Mouse (Mus musculus) ovary, postnatal 10 days (tissue): ENCODE results near the gene Hes7.

Source experiments
- DNase-seq: peaks from one replicate; pipeline ENCODE4 v3.0.0; 2022; ENCODE audit warnings: low spot score

Gene Hes7

GRCm38 (mm10) chr11:69119446-69120155 lies 603 bp upstream of the Hes7 start:
- DNase-seq, result no peak

DNA sequence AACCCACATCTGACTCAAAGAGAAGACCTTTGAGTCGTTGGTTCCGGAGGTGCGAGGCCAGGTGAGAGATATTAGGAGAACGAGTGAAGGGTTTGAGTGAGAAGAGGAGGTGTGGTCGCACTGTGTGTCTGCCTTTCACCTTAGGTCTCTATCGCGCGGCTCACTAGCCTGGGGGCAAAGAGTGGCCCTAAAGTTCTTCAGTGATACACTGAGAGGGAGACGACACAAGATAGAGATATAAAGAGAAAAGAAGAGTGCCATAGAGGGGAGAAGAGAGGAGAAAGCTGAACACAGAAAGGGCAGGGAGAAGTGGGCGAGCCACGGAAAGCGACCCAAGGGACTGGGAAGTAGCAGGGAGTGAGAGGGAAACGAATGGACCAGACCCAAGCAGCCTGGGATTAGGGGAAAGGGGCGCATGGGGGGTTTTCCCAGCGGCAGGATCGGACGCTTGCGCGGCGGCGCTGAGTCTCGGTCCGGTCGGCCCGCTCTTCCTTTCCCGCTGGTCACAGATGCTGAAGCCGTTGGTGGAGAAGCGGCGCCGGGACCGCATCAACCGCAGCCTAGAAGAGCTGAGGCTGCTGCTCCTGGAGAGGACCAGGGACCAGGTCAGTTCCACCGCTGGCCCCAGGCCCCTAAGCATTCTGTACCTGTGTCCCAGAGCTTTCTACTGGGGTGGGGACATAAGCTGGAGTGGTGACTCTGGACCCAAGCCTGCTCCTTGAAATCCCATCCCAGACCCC lies 967 bp downstream of the Hes7 start:
- no peak for DNase-seq

DNA sequence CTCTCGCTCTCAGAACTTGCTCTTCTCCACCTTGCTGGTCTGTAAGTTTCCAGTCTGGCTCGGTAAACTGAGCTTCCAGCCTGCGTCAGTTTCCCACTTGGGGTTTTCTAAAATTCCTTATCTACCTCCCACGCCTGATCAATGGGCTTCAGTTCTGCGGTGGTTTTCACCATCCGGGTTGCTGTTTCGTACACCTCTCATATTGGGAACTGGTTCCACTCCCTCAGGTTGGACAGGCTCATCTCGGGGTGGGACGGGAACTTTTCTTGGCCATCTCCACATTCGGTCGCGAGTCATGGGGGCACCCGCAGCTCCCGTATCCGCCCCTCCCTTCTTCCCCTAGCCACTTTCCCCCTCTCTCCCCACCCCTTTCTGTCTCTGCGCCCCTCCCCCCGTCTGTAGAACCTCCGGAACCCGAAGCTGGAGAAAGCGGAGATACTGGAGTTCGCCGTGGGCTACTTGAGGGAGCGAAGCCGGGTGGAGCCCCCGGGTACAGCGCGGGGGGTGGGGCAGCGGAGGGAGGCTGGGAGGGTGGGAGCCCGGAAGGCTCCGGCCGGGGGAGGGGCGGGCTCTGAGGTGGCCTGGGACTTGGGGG lies 1.6 kb downstream of the Hes7 start:
- DNase-seq, result no peak

DNA sequence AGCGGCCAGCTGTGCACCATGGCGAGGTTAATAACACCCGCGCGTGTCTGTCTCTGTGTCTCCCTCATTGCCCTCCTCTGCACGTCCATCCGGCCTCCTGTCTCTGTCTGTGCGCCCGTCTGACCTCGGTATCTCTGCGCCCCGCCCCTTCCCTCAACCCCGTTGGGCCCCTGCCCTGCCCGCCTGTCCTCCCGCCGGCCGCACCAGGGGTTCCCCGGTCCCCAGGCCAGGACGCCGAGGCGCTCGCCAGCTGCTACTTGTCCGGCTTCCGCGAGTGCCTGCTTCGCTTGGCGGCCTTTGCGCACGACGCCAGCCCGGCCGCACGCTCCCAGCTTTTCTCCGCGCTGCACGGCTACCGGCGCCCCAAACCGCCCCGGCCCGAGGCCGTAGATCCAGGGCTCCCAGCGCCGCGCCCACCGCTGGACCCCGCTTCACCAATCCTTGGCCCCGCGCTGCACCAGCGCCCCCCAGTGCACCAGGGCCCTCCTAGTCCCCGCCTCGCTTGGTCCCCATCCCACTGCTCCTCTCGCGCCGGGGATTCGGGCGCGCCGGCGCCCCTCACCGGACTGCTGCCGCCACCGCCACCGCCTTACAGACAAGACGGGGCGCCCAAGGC lies 2.2 kb downstream of the Hes7 start, which contains the start of gene 9130213A22Rik:
Gene 9130213A22Rik, minus strand, starts transcription at position 254 of the 616 bp plus-strand sequence.
- DNase-seq, result peak; percentile 84

GRCm38 (mm10) chr11:69123056-69123692 lies 3.0 kb downstream of the Hes7 start:
- peak; percentile 83 for DNase-seq

DNA sequence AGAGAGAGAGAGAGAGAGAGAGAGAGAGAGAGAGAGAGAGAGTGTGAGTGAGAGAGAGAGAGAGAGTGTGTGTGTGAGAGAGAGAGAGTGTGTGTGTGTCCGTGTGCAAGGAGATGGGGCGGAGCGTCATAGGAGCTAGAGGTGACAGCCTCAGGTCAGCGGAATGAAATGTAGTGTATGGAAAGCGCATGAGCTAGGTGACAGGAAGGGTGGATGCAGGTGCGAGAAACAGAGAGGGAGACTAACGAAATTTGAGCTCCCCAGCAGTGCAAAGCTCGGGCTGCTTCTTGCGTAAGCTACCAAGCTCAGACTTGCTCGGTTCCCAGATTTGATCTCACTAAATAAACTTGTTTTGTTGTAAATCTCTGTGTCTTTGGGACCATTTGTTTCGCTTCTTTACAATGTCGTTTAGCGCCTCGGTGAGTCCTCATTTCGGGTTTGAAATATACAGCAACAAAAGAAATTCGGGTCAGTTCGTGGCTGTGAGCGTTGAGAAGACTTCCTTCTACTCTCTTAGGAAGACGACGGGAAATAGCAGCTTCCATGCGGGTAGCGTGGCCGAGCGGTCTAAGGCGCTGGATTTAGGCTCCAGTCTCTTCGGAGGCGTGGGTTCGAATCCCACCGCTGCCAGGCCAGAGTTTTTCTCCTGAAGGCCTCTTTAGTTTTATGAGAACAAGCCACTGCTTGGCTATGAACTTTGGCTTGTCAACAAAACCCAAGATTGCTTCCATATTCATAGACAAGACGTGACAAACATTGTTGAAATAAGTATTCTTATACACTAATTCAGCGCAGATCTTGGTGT lies 3.7 kb downstream of the Hes7 start:
- peak; percentile 86 for DNase-seq

DNA sequence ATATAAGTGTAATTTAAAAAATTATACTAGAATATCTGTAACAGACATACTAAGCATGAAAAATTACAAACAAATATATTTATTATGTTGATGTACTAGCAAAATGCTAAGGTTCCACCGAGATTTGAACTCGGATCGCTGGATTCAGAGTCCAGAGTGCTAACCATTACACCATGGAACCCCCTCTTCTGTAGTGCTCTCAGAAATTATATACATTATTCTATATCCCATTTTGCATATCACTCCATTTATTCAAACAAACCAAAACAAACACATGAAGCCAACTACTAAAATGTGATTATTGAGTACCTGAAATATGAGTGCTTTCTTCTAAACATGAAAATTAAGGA lies 4.3 kb downstream of the Hes7 start:
- no peak for DNase-seq

- no peak for DNase-seq
Measured at GRCm38 (mm10) chr11:69125041-69125851, 5.0 kb downstream of the Hes7 start.

GRCm38 (mm10) chr11:69125852-69125918 lies 5.5 kb downstream of the Hes7 start, which contains the start of gene Aloxe3:
Gene Aloxe3 (plus strand): TSS chr11:69125896.
- DNase-seq, result no peak

DNA sequence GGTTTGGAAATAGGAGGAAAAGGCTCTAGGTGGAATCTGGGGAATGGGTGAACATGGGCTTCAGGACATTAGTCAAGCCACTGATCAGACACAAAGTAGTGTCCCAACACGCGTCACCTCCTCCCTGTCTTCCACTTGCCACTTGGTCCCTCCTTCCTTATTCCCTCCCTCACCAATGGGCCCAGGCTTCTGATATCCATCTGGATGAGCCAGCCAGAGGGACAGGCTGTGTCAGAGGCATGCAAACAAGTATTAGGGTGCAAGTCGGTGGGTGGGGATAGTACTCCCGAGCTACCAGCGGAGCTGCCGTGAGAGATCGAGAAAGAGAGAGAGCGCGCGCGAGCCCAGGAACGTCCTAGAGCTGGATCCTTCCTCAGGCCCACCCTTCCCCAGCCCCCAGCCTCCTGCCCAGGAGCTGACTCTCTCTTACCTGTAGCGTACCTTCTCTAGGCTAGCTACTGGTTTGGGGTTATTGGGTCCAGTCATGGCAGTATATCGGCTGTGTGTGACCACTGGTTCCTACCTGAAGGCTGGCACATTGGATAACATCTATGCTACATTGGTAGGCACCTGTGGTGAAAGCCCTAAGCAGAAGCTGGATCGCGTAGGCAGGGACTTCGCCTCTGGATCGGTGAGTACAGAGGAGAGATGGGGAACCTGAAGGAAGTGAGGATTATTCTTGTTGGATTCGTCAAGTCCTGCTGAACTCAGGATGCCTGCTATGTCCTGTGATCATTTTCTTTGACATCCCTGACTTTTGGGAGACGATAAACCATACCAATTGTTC lies 5.9 kb downstream of the Hes7 start:
- DNase-seq, result no peak

GRCm38 (mm10) chr11:69126706-69127095 lies 6.5 kb downstream of the Hes7 start:
- no peak for DNase-seq

- DNase-seq, result no peak
Measured at GRCm38 (mm10) chr11:69128426-69129122, 8.4 kb downstream of the Hes7 start.

DNA sequence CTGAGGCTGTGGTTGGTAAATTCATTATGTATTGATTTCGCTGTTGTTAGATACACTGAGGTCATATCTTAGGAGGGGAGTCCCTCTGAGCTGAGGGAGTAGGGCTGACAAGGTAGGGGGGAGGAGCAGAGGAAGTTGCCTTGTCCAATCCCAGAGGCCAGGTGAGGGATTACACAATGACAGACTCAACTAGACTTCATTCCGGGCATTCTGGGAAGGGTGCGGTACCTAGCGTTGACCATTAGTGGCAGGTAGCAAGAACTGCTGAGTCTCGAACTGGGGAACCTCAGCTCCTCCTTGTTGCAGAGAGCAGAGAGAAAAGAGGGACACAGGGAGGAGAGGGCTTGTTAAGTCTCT lies 13.3 kb downstream of the Hes7 start:
- no peak for DNase-seq

GRCm38 (mm10) chr11:69133923-69134621 lies 13.9 kb downstream of the Hes7 start:
- no peak for DNase-seq

- DNase-seq, result no peak
Measured at GRCm38 (mm10) chr11:69134622-69134968, 14.4 kb downstream of the Hes7 start.

GRCm38 (mm10) chr11:69135361-69135760 lies 15.2 kb downstream of the Hes7 start:
- no peak for DNase-seq

DNA sequence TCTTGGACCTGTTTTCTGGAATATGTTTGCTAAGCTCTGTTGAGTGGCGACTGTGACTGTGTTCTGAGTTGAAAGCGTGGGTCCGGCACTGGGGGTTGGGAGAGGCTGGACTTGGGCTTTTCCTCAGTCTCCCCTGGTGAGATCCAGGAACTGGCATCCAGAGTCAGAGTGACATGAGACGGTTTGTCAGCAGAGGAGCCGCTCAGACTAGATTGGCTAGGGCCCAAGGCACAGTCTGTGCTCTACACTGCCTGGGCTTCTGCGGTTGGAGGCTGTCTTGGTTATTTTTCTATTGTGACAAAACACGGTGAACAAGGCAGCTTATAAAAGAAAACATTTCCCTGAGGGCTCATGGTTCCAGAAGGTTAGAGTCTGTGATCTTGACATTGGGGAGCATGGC lies 27.3 kb downstream of the Hes7 start:
- no peak for DNase-seq

DNA sequence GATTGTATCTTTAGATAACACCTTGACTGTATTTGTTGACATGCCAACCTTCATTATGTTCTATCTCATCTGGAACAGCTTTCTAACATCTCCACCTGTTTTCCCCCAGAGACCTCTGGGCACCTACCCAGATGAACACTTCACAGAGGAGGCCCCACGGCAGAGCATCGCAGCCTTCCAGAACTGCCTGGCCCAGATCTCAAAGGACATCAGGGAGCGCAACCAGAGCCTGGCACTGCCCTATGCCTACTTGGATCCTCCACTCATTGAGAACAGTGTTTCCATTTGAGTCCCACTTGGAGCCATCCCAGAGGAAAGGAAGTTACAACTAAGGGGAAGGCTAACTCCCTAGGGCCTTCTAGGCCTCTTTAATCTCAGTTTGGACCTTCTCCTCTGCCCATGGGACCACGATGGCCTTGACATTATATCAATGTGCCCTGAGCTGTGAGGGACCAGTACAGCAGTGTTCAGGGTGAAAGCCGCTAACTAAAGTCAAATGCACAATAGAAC lies 28.3 kb downstream of the Hes7 start:
- no peak for DNase-seq

DNA sequence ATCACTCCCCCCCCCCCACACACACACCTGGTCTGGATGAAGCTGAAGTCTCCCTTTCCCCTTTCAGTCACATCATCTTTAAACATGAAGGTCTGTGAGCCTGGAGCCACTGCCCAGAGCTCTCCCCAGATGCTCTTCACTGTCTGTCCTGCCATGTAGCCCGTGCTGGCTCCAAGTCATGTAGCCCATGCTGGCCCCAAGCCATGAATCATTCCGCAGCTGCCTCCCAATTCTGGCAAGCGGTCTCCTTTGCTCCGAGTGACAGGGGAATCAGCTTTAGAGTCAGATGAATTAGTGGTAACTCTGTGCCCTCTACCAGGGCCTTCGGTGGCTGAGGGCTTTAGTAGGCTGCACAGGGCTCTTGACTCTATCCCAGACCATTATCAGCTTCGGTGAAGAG lies 29.5 kb downstream of the Hes7 start:
- DNase-seq, result no peak
